Mouse (Mus musculus) kidney, adult 2 months (tissue): ENCODE data around the gene Vav3.

ENCODE experiments used
- CTCF ChIP-seq: fragments of 200-500 bp; conservative IDR thresholded peaks from 2 replicates; pipeline ENCODE4 v1.5.1; 2011; ENCODE audit warnings: low read depth, mild to moderate bottlenecking, control low read depth, low read length, moderate library complexity, mixed read lengths; ENCODE audit not compliant: insufficient read depth, insufficient read length
- POLR2A ChIP-seq: fragments of 200-500 bp; IDR thresholded peaks from one replicate; pipeline ENCODE4 v1.6.1; 2011; ENCODE audit warnings: low read depth, low read length, control low read depth

DNA sequence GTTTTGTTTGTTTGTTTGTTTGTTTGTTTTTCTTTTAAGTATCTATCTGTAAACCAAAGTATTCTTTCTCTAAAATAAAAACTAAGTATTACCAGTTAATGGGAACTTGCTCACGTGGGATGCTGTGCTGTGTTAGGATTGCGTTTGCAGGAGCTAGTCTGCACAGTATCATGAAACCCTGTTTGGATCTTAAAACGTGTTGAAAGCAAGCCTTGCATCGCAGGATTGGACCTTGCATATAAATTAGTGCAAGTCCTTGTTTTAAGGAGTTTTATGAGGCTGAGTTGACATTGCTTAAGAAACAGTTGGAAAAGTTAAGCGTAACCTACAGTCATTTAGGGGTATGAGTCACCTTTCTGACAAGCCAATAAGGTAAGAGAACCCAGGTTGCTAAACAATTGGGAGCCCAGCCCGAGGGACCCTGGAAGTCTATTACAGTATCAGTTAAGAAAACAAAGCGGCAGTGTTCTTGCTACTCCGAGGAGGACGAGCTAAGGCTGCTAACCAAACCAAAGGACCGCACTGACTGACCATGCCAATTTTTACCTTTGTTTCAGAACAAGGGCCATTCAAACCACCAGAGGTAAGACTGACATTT is 233.2 kb downstream of the Vav3 start:
- TF ChIP-seq CTCF = no peak
- no peak for TF ChIP-seq POLR2A
